Mouse (Mus musculus) kidney, embryonic 14.5 days (tissue): Measurements from ENCODE around the gene Timmdc1. TPM values are rescaled to one million over a fixed set of nuclear protein-coding genes. Genes with fewer than 3 reads are reported as not detected.

Experiments
- ATAC-seq: fragments of 200-750 bp; cut with Nextera tagmentation; 2 replicates; pipeline ENCODE4 v1.8.0; 2017; ENCODE audit warnings: moderate number of reproducible peaks, mild to moderate bottlenecking, moderate TSS enrichment, moderate library complexity; ENCODE audit not compliant: low FRiP score, low TSS enrichment
- H3K27ac ChIP-seq: fragments of 300-500 bp; sonication (generic); 2 replicates; pipeline ENCODE4 v1.5.1; 2014; ENCODE audit warnings: low read depth, mild to moderate bottlenecking, low read length, moderate library complexity, mixed read lengths
- H3K27me3 ChIP-seq: fragments of 300-500 bp; sonication (generic); 2 replicates; pipeline ENCODE4 v1.6.1; 2014; ENCODE audit warnings: mild to moderate bottlenecking, low read length; ENCODE audit not compliant: control insufficient read depth, insufficient read depth
- H3K36me3 ChIP-seq: fragments of 300-500 bp; sonication (generic); 2 replicates; pipeline ENCODE4 v1.6.1; 2014; ENCODE audit warnings: low read length, mixed read lengths; ENCODE audit not compliant: control insufficient read depth, insufficient read depth
- H3K4me1 ChIP-seq: fragments of 300-500 bp; sonication (generic); 2 replicates; pipeline ENCODE4 v1.6.1; 2014; ENCODE audit warnings: low read length, mixed read lengths; ENCODE audit not compliant: control insufficient read depth, insufficient read depth
- H3K4me2 ChIP-seq: fragments of 300-500 bp; sonication (generic); replicated peaks from 2 replicates; pipeline ENCODE4 v1.6.1; 2014; ENCODE audit warnings: low read depth, mild to moderate bottlenecking, low read length
- H3K4me3 ChIP-seq: fragments of 300-500 bp; sonication (generic); 2 replicates; pipeline ENCODE4 v1.5.1; 2014; ENCODE audit warnings: mild to moderate bottlenecking, low read length
- H3K9ac ChIP-seq: fragments of 300-500 bp; sonication (generic); 2 replicates; pipeline ENCODE4 v1.6.1; 2014; ENCODE audit warnings: low read depth, mild to moderate bottlenecking, low read length, moderate library complexity
- H3K9me3 ChIP-seq: fragments of 300-500 bp; sonication (generic); 2 replicates; pipeline ENCODE4 v1.6.1; 2016; ENCODE audit warnings: low read length; ENCODE audit not compliant: control insufficient read depth
- WGBS: fragments of 180-500 bp; shearing (Covaris S2); extraction: QIAGEN DNeasy Blood & Tissue Kit; methylation state at CpG from one replicate; pipeline ENCODE4 v1.1.7; 2014; 5-methylcytosine and 5-hydroxymethylcytosine counted together
- polyA plus RNA-seq: library from polyadenylated mRNA; unstranded; fragments of >200 nt; fragmentation: Nextera tagmentation; extraction: Ambion mirVana; gene quantifications from 2 replicates; pipeline ENCODE4 v1.2.1, GENCODE M21; 2014

Gene Timmdc1
- polyA plus RNA-seq, 1 experiment from 2014 or later, result 31.8 TPM

DNA sequence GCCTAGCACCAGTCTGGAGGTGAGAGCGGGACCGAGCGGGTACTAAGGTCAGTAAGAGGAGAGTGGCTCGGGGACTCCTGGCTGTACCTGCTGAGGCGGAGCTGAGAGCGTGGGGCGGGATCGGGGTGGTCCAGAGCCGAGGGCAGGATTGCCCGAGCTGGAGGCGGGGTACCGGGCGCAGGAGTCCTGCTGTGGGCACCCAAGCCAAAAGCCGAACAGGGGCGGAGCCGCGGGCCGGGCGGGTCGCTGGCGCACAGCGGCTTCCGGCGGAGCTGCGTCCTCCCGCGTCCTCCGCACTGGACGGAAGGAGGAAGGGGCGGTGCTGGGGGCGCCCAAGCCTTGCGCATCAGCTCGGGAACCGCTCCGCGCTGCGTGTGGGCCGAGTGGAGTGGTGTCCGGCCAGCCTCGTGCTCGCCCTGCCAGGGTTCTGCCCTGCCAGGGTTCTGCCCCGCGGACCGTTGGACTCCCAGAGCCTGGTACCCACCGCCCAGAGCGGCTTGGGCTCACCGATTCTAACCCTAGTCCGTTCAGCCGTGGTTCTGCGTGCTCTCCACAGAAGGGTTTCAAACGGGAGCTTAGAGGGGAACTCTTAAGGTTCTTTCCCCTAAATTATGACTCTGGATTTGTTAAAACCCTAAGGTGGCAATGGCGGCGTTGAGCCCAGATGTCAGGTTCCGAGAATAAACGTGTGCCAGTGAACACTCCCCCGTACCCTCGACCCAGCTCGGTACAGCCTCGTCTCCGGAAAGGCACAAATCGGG, 69.8 kb downstream of the Timmdc1 start, which contains the start of gene Adprh:
Gene Adprh, minus strand, starts transcription at position 262 of the 761 bp plus-strand sequence.
- H3K36me3 ChIP-seq, result peaks cover 14% of the 10 kb centered on the region
- H3K9me3 ChIP-seq, result no peaks in the 10 kb centered on the region
- peak within 1 kb of the TSS; percentile 76 for H3K4me2 ChIP-seq
- H3K27ac ChIP-seq, result peak within 1 kb of the TSS; percentile 94
- peak within 1 kb of the TSS; percentile 71 for H3K4me3 ChIP-seq
- peak within 1 kb of the TSS; percentile 91 for H3K9ac ChIP-seq
- H3K4me1 ChIP-seq, result peaks cover 9% of the 10 kb centered on the region
- H3K27me3 ChIP-seq, result no peaks in the 10 kb centered on the region
- ATAC-seq, result peak; percentile 98
- WGBS, result 2% methylated on average over 61 of the region's 61 CpGs

DNA sequence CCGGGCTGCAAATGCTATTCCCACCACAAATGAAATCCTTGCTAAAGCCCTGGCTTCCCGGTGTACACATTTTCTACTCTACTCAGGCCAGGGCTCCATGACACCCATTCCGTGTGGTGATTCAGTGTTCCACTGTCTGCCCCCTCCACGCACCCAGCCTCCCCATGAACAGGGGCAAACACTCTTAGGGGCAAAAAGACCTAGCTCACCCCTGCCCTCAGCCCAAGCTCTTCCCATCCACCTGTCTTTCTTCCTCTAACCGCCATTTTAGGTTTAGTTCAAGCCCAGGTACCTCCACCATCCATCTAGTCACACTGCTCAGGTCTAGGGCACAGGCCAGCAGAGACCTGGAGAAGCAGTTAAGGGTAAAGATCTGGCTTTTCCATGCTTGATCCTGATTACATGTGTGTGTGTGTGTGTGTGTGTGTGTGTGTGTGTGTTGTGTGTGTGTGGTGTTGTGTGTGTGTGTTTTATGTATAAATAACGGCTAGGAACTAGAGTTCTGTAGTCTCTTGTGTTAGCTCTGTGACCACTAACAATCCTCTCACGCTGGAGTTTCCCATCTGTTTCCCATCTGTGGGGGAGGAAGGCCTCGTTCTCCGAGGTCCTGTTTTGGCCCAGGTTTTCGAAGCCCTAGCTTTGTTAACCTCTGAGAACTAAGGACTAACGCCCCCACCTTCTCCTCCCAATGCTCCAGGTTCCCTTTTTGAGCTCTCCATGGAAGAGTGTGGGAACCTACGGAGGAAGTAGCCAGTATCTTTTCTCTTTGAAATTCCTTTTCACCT, 70.8 kb downstream of the Timmdc1 start:
- H3K27ac ChIP-seq, result peak overlapping the region; percentile 94
- H3K9me3 ChIP-seq, result no peaks in the 10 kb centered on the region
- H3K4me3 ChIP-seq, result peak overlapping the region; percentile 71
- peaks cover 24% of the 10 kb centered on the region for H3K36me3 ChIP-seq
- no peaks in the 10 kb centered on the region for H3K27me3 ChIP-seq
- H3K9ac ChIP-seq, result peak overlapping the region; percentile 91
- peaks cover 9% of the 10 kb centered on the region for H3K4me1 ChIP-seq
- 42% methylated on average over 12 of the region's 12 CpGs for WGBS
- no peak for ATAC-seq
- peak overlapping the region; percentile 76 for H3K4me2 ChIP-seq

DNA sequence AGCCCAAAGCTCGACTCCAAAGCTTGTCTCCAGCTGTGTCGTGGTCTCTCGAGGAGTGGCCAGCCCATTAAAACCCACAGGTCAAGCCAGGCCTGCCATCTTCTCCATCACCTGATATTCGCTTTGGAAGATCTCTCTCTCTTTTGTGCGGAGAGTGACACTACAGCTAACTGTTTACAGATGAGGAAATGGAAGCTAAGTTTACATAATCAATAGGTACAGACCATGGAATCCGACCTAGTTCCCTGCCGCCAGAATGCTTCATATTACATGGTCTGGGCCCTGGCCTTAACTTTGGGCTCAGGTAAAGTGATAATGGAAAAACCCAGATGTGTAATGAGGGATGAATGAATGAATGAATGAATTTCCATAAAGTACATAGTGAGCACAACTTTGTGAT, 71.8 kb downstream of the Timmdc1 start:
- 90% methylated on average over 7 of the region's 7 CpGs for WGBS
- peaks cover 9% of the 10 kb centered on the region for H3K4me1 ChIP-seq
- H3K27ac ChIP-seq, result no peak overlapping the region
- no peaks in the 10 kb centered on the region for H3K27me3 ChIP-seq
- no peak overlapping the region for H3K4me3 ChIP-seq
- no peak for ATAC-seq
- no peak overlapping the region for H3K9ac ChIP-seq
- H3K4me2 ChIP-seq, result no peak overlapping the region
- no peaks in the 10 kb centered on the region for H3K9me3 ChIP-seq
- peaks cover 33% of the 10 kb centered on the region for H3K36me3 ChIP-seq

DNA sequence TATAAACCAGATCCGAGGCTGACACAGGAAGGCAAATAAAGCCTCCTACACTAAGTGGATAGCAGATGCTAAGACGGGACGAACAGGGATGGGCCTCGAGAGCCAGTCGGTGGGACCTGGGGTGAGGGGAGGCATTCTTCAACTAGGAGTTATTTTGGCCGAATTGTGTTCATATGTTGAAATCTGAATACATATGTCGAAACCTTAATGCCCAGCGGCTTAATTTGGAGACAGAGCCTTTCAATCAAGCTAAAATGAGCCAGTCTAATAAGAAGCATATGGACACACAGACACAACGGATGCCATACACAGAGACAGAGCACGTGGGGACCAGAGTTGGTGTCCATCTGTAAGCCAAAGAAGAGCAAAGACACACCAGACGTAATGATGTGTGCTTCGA, 74.0 kb downstream of the Timmdc1 start:
- Histone ChIP-seq H3K9ac (no peak overlapping the region), H3K4me1 (peaks cover 9% of the 10 kb centered on the region), H3K27ac (no peak overlapping the region), H3K4me3 (no peak overlapping the region), H3K9me3 (no peaks in the 10 kb centered on the region), H3K36me3 (peaks cover 52% of the 10 kb centered on the region), H3K4me2 (no peak overlapping the region), H3K27me3 (no peaks in the 10 kb centered on the region)
- WGBS, result 89% methylated on average over 12 of the region's 12 CpGs
- ATAC-seq, result no peak

Other genes starting within 250 kb of the Timmdc1 start
- gene Nr1i2, start 227.8 kb downstream of the Timmdc1 start, polyA plus RNA-seq, result 0.19 TPM in 1 of 2 replicates, not detected in the other
- gene Maats1, start 180.5 kb downstream of the Timmdc1 start, polyA plus RNA-seq, result 0.11 TPM in 1 of 2 replicates, not detected in the other
- 148 and 203 TPM in 2 replicates for gene Cox17, start 175.7 kb downstream of the Timmdc1 start, polyA plus RNA-seq
- gene Gm21987, start 175.6 kb downstream of the Timmdc1 start, polyA plus RNA-seq, result not detected in 2 replicates
- 0.11 and 0.35 TPM in 2 replicates for gene Popdc2, start 160.5 kb downstream of the Timmdc1 start, polyA plus RNA-seq
- 0.39 and 0.79 TPM in 2 replicates for gene Pla1a, start 89.5 kb downstream of the Timmdc1 start, polyA plus RNA-seq
- gene Adprh, start 70.0 kb downstream of the Timmdc1 start, polyA plus RNA-seq, result 82.6 and 98.3 TPM in 2 replicates
- 0.34 and 0.51 TPM in 2 replicates for gene Cd80, start 67.1 kb downstream of the Timmdc1 start, polyA plus RNA-seq
- 50.9 and 63.5 TPM in 2 replicates for gene Poglut1, start 27.6 kb upstream of the Timmdc1 start, polyA plus RNA-seq
- 90.5 and 121 TPM in 2 replicates for gene Tmem39a, start 36.0 kb upstream of the Timmdc1 start, polyA plus RNA-seq
- 7.3 and 10.0 TPM in 2 replicates for gene Arhgap31, start 190.6 kb upstream of the Timmdc1 start, polyA plus RNA-seq
- gene B4galt4, start 219.6 kb upstream of the Timmdc1 start, polyA plus RNA-seq, result 24.5 and 32.7 TPM in 2 replicates